Mouse (Mus musculus) liver, embryonic 16.5 days (tissue): Measurements from ENCODE around the gene Angel2. TPM values are rescaled to one million over a fixed set of nuclear protein-coding genes. Genes with fewer than 3 reads are reported as not detected.

Experiments used
- ATAC-seq: fragments of 200-750 bp; cut with Nextera tagmentation; 2 replicates; pipeline ENCODE4 v1.8.0; 2017; ENCODE audit warnings: low read depth, mild to moderate bottlenecking, moderate number of reproducible peaks, moderate library complexity
- H3K27ac ChIP-seq: fragments of 300-500 bp; sonication (generic); 2 replicates; pipeline ENCODE4 v1.5.1; 2014; ENCODE audit warnings: mild to moderate bottlenecking, low read length
- H3K27me3 ChIP-seq: fragments of 300-500 bp; sonication (generic); 2 replicates; pipeline ENCODE4 v1.6.1; 2014; ENCODE audit warnings: low read depth, low read length, mixed read lengths; ENCODE audit not compliant: control insufficient read depth, insufficient read depth
- H3K36me3 ChIP-seq: fragments of 300-500 bp; sonication (generic); 2 replicates; pipeline ENCODE4 v1.6.1; 2014; ENCODE audit warnings: mild to moderate bottlenecking; ENCODE audit not compliant: control insufficient read depth, insufficient read depth
- H3K4me1 ChIP-seq: fragments of 300-500 bp; sonication (generic); 2 replicates; pipeline ENCODE4 v1.6.1; 2014; ENCODE audit warnings: low read depth, low read length, mixed read lengths; ENCODE audit not compliant: control insufficient read depth
- H3K4me2 ChIP-seq: fragments of 300-500 bp; sonication (generic); 2 replicates; pipeline ENCODE4 v1.6.1; 2014; ENCODE audit warnings: low read depth, low read length, mixed read lengths
- H3K4me3 ChIP-seq: fragments of 300-500 bp; sonication (generic); 2 replicates; pipeline ENCODE4 v1.5.1; 2014; ENCODE audit warnings: low read depth, mild to moderate bottlenecking, low read length
- H3K9ac ChIP-seq: fragments of 300-500 bp; sonication (generic); 2 replicates; pipeline ENCODE4 v1.6.1; 2014; ENCODE audit warnings: low read depth, low read length
- H3K9me3 ChIP-seq: fragments of 300-500 bp; sonication (generic); replicated peaks from 2 replicates; pipeline ENCODE4 v1.6.1; 2016; ENCODE audit warnings: low read length; ENCODE audit not compliant: control insufficient read depth
- WGBS: fragments of 180-500 bp; shearing (Covaris S2); extraction: QIAGEN DNeasy Blood & Tissue Kit; methylation state at CpG from one replicate; pipeline ENCODE4 v1.1.7; 2014; ENCODE audit not compliant: insufficient replicate concordance; 5-methylcytosine and 5-hydroxymethylcytosine counted together
- polyA plus RNA-seq: library from polyadenylated mRNA; unstranded; fragments of >200 nt; fragmentation: Nextera tagmentation; extraction: Ambion mirVana; gene quantifications from 2 replicates; pipeline ENCODE4 v1.2.1, GENCODE M21; 2015

Angel2 gene
- polyA plus RNA-seq, 1 experiment from 2014 or later: 11.6 TPM

GRCm38 (mm10) chr1:190971708-190972610 is 47.0 kb downstream of the Angel2 start:
- Histone ChIP-seq H3K4me3 (no peak overlapping the region), H3K36me3 (no peaks in the 10 kb centered on the region), H3K9ac (no peak overlapping the region), H3K4me1 (no peaks in the 10 kb centered on the region), H3K27ac (no peak overlapping the region), H3K4me2 (no peak overlapping the region), H3K9me3 (no peaks in the 10 kb centered on the region), H3K27me3 (peaks cover 14% of the 10 kb centered on the region)
- WGBS: 45% methylated on average over 14 of the region's 14 CpGs
- no peak for ATAC-seq

GRCm38 (mm10) chr1:190972612-190973192 is 47.8 kb downstream of the Angel2 start:
- no peaks in the 10 kb centered on the region for H3K9me3 ChIP-seq
- H3K36me3 ChIP-seq: no peaks in the 10 kb centered on the region
- no peak overlapping the region for H3K4me3 ChIP-seq
- peaks cover 21% of the 10 kb centered on the region for H3K27me3 ChIP-seq
- no peaks in the 10 kb centered on the region for H3K4me1 ChIP-seq
- H3K4me2 ChIP-seq: no peak overlapping the region
- H3K9ac ChIP-seq: no peak overlapping the region
- no peak overlapping the region for H3K27ac ChIP-seq
- ATAC-seq: no peak
- 44% methylated on average over 7 of the region's 7 CpGs for WGBS

DNA sequence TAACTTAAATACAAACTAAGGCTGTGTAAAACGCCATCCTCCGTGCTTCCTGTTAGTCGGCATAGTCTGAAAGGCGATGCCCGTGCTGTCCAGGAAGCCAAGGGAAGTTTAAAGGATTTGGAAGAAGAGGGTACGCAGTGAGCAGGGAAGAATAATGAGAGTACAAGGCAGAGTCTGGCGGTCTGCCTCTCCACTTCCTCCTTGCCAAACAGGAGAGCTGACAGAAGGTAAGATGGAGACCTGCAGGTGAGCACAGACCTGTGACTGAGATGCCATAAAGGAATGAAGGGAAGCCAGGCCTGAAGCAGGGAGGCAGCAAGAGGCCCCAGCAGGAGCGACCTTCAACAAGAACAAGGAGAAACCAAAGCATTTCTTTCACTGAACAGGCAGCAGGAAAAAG is 49.3 kb downstream of the Angel2 start:
- Histone ChIP-seq H3K36me3 (no peaks in the 10 kb centered on the region), H3K4me1 (peaks cover 5% of the 10 kb centered on the region), H3K27ac (no peak overlapping the region), H3K4me2 (no peak overlapping the region), H3K27me3 (peaks cover 36% of the 10 kb centered on the region), H3K4me3 (no peak overlapping the region), H3K9ac (no peak overlapping the region), H3K9me3 (no peaks in the 10 kb centered on the region)
- no peak for ATAC-seq
- 64% methylated on average over 8 of the region's 8 CpGs for WGBS

DNA sequence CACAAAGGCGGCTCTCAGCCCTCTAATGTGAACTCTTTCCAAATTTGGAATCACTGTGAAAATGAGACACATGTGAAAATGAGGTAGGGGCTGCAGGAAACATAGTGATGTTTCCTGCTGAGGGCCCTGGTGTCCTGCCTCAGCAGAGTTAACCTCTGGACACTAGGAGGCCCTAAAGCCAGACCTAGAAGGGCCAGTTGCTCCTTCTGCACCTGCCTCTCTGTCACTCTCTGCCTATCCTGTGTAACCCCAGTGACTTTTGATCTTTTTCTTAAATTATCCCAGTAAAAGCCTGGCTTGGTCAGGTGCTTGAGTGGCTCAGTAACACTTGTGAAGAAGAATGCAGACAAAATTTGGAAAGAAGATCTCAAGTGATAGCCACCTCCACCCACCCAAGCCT is 49.9 kb downstream of the Angel2 start:
- H3K27me3 ChIP-seq: peaks cover 41% of the 10 kb centered on the region
- H3K9ac ChIP-seq: no peak overlapping the region
- H3K4me2 ChIP-seq: no peak overlapping the region
- no peak overlapping the region for H3K27ac ChIP-seq
- no peaks in the 10 kb centered on the region for H3K9me3 ChIP-seq
- peaks cover 5% of the 10 kb centered on the region for H3K4me1 ChIP-seq
- ATAC-seq: no peak
- H3K36me3 ChIP-seq: no peaks in the 10 kb centered on the region
- 43% methylated on average over 1 of the region's 1 CpGs for WGBS
- no peak overlapping the region for H3K4me3 ChIP-seq

DNA sequence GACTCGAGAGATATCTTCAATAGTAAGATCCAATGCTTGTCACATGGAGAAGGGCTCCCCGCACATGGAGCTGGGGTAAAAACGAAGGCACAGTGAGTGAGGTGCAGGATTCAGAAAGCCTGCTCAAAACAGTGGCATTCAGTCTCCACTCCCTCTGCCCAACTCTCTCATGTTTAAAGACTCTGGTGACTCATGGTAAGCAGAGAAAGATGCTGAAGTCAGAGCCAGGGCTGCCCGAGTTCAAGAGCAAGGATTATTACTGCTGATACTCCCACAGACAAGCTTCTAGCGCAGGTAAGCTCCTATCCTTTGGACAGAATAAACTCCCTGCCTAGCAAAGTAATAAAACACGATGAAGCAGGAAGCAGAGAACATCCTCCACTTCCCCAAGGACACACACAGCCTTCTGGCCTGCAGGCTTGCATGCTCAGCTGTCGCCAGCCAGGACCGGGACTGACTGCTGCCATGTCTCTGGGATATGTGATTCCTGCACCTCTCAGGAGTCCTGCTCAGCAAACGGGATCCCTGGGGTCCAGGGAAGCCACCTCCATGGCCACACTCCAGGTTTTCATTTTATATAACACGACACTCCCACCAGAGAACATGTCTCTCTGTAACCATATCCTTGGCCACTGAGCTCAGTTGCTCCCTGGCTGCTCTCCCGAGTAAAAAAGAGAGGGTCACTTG is 52.1 kb downstream of the Angel2 start:
- H3K27ac ChIP-seq: no peak overlapping the region
- no peak overlapping the region for H3K9ac ChIP-seq
- H3K9me3 ChIP-seq: no peaks in the 10 kb centered on the region
- no peak overlapping the region for H3K4me2 ChIP-seq
- H3K4me3 ChIP-seq: no peak overlapping the region
- no peak for ATAC-seq
- H3K27me3 ChIP-seq: peaks cover 57% of the 10 kb centered on the region
- H3K36me3 ChIP-seq: no peaks in the 10 kb centered on the region
- H3K4me1 ChIP-seq: peaks cover 5% of the 10 kb centered on the region
- 40% methylated on average over 11 of the region's 11 CpGs for WGBS

DNA sequence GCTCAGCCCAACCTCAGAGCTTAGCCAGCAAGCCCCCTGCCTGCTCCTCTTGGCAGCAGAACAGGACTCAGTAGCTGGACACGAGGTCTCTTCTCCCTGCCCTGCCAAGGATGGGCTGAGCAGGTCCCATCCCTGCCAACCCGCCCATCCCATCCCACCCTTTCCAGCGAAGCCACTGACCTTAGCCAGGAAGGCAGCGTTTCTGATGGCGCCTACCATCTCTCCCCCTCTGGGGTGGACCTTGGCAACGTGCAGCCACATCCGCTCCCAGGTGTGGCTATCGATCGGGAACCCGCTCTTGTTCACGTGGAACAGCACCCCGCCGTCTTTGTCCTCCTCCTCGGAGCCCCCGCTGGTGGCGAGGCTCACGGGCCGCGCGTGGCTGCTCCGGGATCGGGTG is 53.1 kb downstream of the Angel2 start:
- ATAC-seq: no peak

GRCm38 (mm10) chr1:190978511-190979073 is 53.7 kb downstream of the Angel2 start:
- H3K9ac ChIP-seq: 0 out of 2 replicates have a peak overlapping the region, but pooled peaks have one; percentile 11
- under 1% methylated on average over 46 of the region's 46 CpGs for WGBS

More for the DNA sequence above, 53.1 kb downstream of the Angel2 start:
- Histone ChIP-seq H3K27me3 (peaks cover 57% of the 10 kb centered on the region), H3K4me2 (peak overlapping the region; percentile 53), H3K4me3 (peak overlapping the region; percentile 49), H3K9me3 (no peaks in the 10 kb centered on the region), H3K27ac (no peak overlapping the region), H3K9ac (no peak overlapping the region), H3K4me1 (peaks cover 5% of the 10 kb centered on the region), H3K36me3 (no peaks in the 10 kb centered on the region)
- WGBS: 4% methylated on average over 22 of the region's 22 CpGs

GRCm38 (mm10) chr1:190979100-190979563 is 54.2 kb downstream of the Angel2 start, which contains the start of gene Vash2:
Gene Vash2 (minus strand): TSS chr1:190979296.
- Histone ChIP-seq H3K9me3 (no peaks in the 10 kb centered on the region), H3K27ac (no peak within 1 kb of the TSS), H3K4me1 (peaks cover 5% of the 10 kb centered on the region), H3K4me3 (peak within 1 kb of the TSS; percentile 49), H3K9ac (0 out of 2 replicates have a peak within 1 kb of the TSS, but pooled peaks have one; percentile 11), H3K4me2 (peak within 1 kb of the TSS; percentile 53), H3K36me3 (no peaks in the 10 kb centered on the region), H3K27me3 (peaks cover 57% of the 10 kb centered on the region)
- WGBS: under 1% methylated on average over 38 of the region's 38 CpGs
- ATAC-seq: peak; percentile 59; the same call in 1 of the 2 replicates

More at GRCm38 (mm10) chr1:190978511-190979073, 53.7 kb downstream of the Angel2 start:
- peaks cover 5% of the 10 kb centered on the region for H3K4me1 ChIP-seq
- peaks cover 57% of the 10 kb centered on the region for H3K27me3 ChIP-seq
- peak overlapping the region; percentile 53 for H3K4me2 ChIP-seq
- H3K4me3 ChIP-seq: peak overlapping the region; percentile 49
- ATAC-seq: no peak
- no peak overlapping the region for H3K27ac ChIP-seq
- H3K36me3 ChIP-seq: no peaks in the 10 kb centered on the region
- no peaks in the 10 kb centered on the region for H3K9me3 ChIP-seq
